Mouse (Mus musculus) right cerebral cortex, postnatal 36 days (tissue): Measurements from ENCODE around the gene Mgl2.

Source experiments
- DNase-seq, 2 experiments: peaks; one replicate each; pipeline ENCODE4 v3.0.0; 2022; ENCODE audit warnings: low spot score in 2 of 2, mixed read lengths in 1 of 2

Gene Mgl2

GRCm38 (mm10) chr11:70170291-70170690, 40.2 kb downstream of the Mgl2 start:
- no peak for DNase-seq

- no peak for DNase-seq
Measured at GRCm38 (mm10) chr11:70171181-70171580, 41.1 kb downstream of the Mgl2 start.

GRCm38 (mm10) chr11:70171847-70172246, 41.7 kb downstream of the Mgl2 start:
- no peak for DNase-seq

GRCm38 (mm10) chr11:70172298-70172697, 42.2 kb downstream of the Mgl2 start:
- no peak for DNase-seq

GRCm38 (mm10) chr11:70174491-70174890, 44.4 kb downstream of the Mgl2 start:
- DNase-seq: no peak

GRCm38 (mm10) chr11:70177647-70178046, 47.5 kb downstream of the Mgl2 start:
- DNase-seq: no peak

GRCm38 (mm10) chr11:70178311-70178710, 48.2 kb downstream of the Mgl2 start:
- DNase-seq: no peak

GRCm38 (mm10) chr11:70178756-70179155, 48.6 kb downstream of the Mgl2 start:
- DNase-seq: no peak

- DNase-seq: no peak
Measured at GRCm38 (mm10) chr11:70179401-70179800, 49.3 kb downstream of the Mgl2 start.

- no peak for DNase-seq
Measured at GRCm38 (mm10) chr11:70180496-70180895, 50.4 kb downstream of the Mgl2 start.

- no peak for DNase-seq
Measured at GRCm38 (mm10) chr11:70185120-70185519, 55.0 kb downstream of the Mgl2 start.
